Mouse (Mus musculus): ENCODE results near the gene Foxp1.

DNA sequence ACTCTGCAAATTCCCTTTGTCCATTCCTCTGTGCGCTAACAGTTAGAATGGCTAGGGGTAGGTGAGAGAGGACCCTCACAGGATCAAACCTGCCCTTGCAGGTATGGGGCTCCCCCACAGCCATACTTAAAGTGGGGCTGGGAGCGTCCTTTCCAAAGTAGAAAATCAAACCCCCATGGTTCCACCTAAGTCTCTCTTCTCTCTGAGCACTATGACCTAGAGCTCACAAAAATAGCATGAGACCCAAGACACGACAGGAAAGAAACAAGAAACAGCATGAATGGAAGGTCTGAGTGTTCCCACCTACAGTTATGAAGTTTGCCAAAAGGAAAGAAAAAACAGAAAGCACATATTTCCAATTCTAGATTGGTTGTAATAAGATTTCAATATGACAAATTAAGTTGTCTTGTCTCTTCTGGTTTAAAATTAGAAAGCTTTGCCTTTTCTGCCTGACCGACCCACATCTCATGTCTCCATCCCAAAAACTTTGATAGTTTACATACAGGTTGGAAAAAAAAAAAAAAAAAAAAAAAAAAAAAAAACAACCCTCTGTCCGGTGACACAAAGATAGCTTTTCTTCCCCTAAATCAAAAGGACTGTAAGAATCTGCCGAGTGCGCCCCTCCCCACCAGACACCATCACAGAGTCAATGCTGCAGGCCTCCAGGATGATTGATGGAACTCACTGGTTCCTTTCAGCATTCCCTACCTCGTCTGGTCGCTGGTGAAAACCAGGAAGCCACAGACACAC lies 183.8 kb downstream of the Foxp1 start:
- TF ChIP-seq CTCF (IDR thresholded peaks at IDR 0.05; ENCODE audit: extremely low read depth, insufficient read depth, insufficient read length, insufficient replicate concordance) (no peak), POLR2A (IDR thresholded peaks at IDR 0.05; ENCODE audit: low read depth, low read length) (no peak)
